Mouse (Mus musculus) neural tube, embryonic 13.5 days (tissue): ENCODE measurements around the gene Csnk2b. TPM values are rescaled to one million over a fixed set of nuclear protein-coding genes. Genes with fewer than 3 reads are reported as not detected.
"Not testable (repeated sequence)": the region's sequence is repeated elsewhere in the genome, so short reads cannot be mapped to it uniquely, and the experiment has no call there.

ENCODE experiments used
- ATAC-seq: fragments of 200-750 bp; cut with Nextera tagmentation; 2 replicates; pipeline ENCODE4 v1.8.0; 2017; ENCODE audit warnings: low read depth, mild to moderate bottlenecking, moderate TSS enrichment, moderate library complexity
- H3K27ac ChIP-seq: fragments of 300-500 bp; sonication (generic); replicated peaks from 2 replicates; pipeline ENCODE4 v1.5.1; 2015; ENCODE audit warnings: moderate library complexity, mild to moderate bottlenecking, inconsistent platforms
- H3K27me3 ChIP-seq: fragments of 300-500 bp; sonication (generic); 2 replicates; pipeline ENCODE4 v1.6.1; 2015; ENCODE audit warnings: mild to moderate bottlenecking, inconsistent platforms
- H3K36me3 ChIP-seq: fragments of 300-500 bp; sonication (generic); 2 replicates; pipeline ENCODE4 v1.6.1; 2015; ENCODE audit warnings: mild to moderate bottlenecking, inconsistent platforms
- H3K4me1 ChIP-seq: fragments of 300-500 bp; sonication (generic); replicated peaks from 2 replicates; pipeline ENCODE4 v1.6.1; 2015; ENCODE audit warnings: inconsistent platforms
- H3K4me2 ChIP-seq: fragments of 300-500 bp; sonication (generic); 2 replicates; pipeline ENCODE4 v1.6.1; 2015; ENCODE audit warnings: inconsistent platforms, mild to moderate bottlenecking, moderate library complexity
- H3K4me3 ChIP-seq: fragments of 300-500 bp; sonication (generic); 2 replicates; pipeline ENCODE4 v1.5.1; 2015; ENCODE audit warnings: mild to moderate bottlenecking, inconsistent platforms
- H3K9ac ChIP-seq: fragments of 300-500 bp; sonication (generic); 2 replicates; pipeline ENCODE4 v1.6.1; 2015; ENCODE audit warnings: moderate library complexity, mild to moderate bottlenecking, inconsistent platforms
- H3K9me3 ChIP-seq: fragments of 300-500 bp; sonication (generic); 2 replicates; pipeline ENCODE4 v1.6.1; 2016; ENCODE audit warnings: inconsistent platforms
- WGBS: fragments of 180-500 bp; shearing (Covaris S2); methylation state at CpG from one replicate; pipeline ENCODE4 v1.1.7; 2015; 5-methylcytosine and 5-hydroxymethylcytosine counted together
- polyA plus RNA-seq: library from polyadenylated mRNA; unstranded; fragments of >200 nt; fragmentation: Nextera tagmentation; extraction: Ambion mirVana; gene quantifications from 2 replicates; pipeline ENCODE4 v1.2.1, GENCODE M21; 2015

The Csnk2b gene
- polyA plus RNA-seq, 1 experiment from 2014 or later = 339 TPM

- WGBS = 71% methylated on average over 11 of the region's 11 CpGs
- peak overlapping the region; percentile 45; the same call in 1 of the 2 replicates for H3K9ac ChIP-seq
- no peak overlapping the region for H3K4me3 ChIP-seq
- H3K4me2 ChIP-seq = no peak overlapping the region
- H3K27me3 ChIP-seq = no peaks in the 10 kb centered on the region
- H3K4me1 ChIP-seq = peaks cover 38% of the 10 kb centered on the region
- no peak overlapping the region for H3K27ac ChIP-seq
- no peaks in the 10 kb centered on the region for H3K9me3 ChIP-seq
- ATAC-seq = no peak
- H3K36me3 ChIP-seq = peaks cover 26% of the 10 kb centered on the region
These were observed 7.1 kb upstream of the Csnk2b start for GRCm38 (mm10) chr17:35128996-35129395.

- H3K9me3 ChIP-seq = no peaks in the 10 kb centered on the region
- no peaks in the 10 kb centered on the region for H3K27me3 ChIP-seq
- peaks cover 42% of the 10 kb centered on the region for H3K4me1 ChIP-seq
- peak overlapping the region; percentile 76 for H3K4me3 ChIP-seq
- peak overlapping the region; percentile 79 for H3K4me2 ChIP-seq
- WGBS = 80% methylated on average over 13 of the region's 13 CpGs
- H3K27ac ChIP-seq = no peak overlapping the region
- peak overlapping the region; percentile 94 for H3K9ac ChIP-seq
- no peak for ATAC-seq
- peaks cover 31% of the 10 kb centered on the region for H3K36me3 ChIP-seq
These were observed 5.2 kb upstream of the Csnk2b start for GRCm38 (mm10) chr17:35127017-35127416.

GRCm38 (mm10) chr17:35126206-35126611 is 4.4 kb upstream of the Csnk2b start, which contains the start of gene D17H6S53E:
Gene D17H6S53E, plus strand, starts transcription at chr17:35126373.
- Histone ChIP-seq H3K27me3 (no peaks in the 10 kb centered on the region), H3K36me3 (peaks cover 31% of the 10 kb centered on the region), H3K4me2 (peak within 1 kb of the TSS; percentile 79), H3K4me1 (peaks cover 42% of the 10 kb centered on the region), H3K9me3 (no peaks in the 10 kb centered on the region), H3K9ac (peak within 1 kb of the TSS; percentile 94), H3K27ac (peak within 1 kb of the TSS; percentile 81), H3K4me3 (peak within 1 kb of the TSS; percentile 76)
- 0% methylated on average over 36 of the region's 36 CpGs for WGBS
- ATAC-seq = peak; percentile 21; the same call in 1 of the 2 replicates

- H3K27ac ChIP-seq = peak overlapping the region; percentile 81
- H3K9me3 ChIP-seq = no peaks in the 10 kb centered on the region
- H3K36me3 ChIP-seq = peaks cover 27% of the 10 kb centered on the region
- peaks cover 44% of the 10 kb centered on the region for H3K4me1 ChIP-seq
- peak overlapping the region; percentile 79 for H3K4me2 ChIP-seq
- H3K9ac ChIP-seq = peak overlapping the region; percentile 94
- WGBS = 44% methylated on average over 6 of the region's 6 CpGs
- ATAC-seq = no peak
- H3K27me3 ChIP-seq = no peaks in the 10 kb centered on the region
- peak overlapping the region; percentile 76 for H3K4me3 ChIP-seq
These were observed 3.7 kb upstream of the Csnk2b start for GRCm38 (mm10) chr17:35125578-35125977.

GRCm38 (mm10) chr17:35125081-35125480 is 3.2 kb upstream of the Csnk2b start:
- Histone ChIP-seq H3K9me3 (no peaks in the 10 kb centered on the region), H3K4me3 (no peak overlapping the region), H3K9ac (no peak overlapping the region), H3K27ac (no peak overlapping the region), H3K4me1 (peaks cover 49% of the 10 kb centered on the region), H3K36me3 (peaks cover 22% of the 10 kb centered on the region), H3K27me3 (no peaks in the 10 kb centered on the region), H3K4me2 (no peak overlapping the region)
- ATAC-seq = no peak
- WGBS = 93% methylated on average over 1 of the region's 1 CpGs

GRCm38 (mm10) chr17:35124261-35124896 is 2.5 kb upstream of the Csnk2b start:
- H3K9me3 ChIP-seq, H3K9ac ChIP-seq, H3K27ac ChIP-seq, H3K4me3 ChIP-seq, H3K27me3 ChIP-seq, ATAC-seq, H3K4me2 ChIP-seq: not testable (repeated sequence)
- Histone ChIP-seq H3K36me3 (peaks cover 19% of the 10 kb centered on the region), H3K4me1 (peaks cover 55% of the 10 kb centered on the region)
- WGBS = 93% methylated on average over 12 of the region's 12 CpGs

GRCm38 (mm10) chr17:35123287-35123686 is 1.4 kb upstream of the Csnk2b start:
- H3K4me1 ChIP-seq = peaks cover 51% of the 10 kb centered on the region
- 91% methylated on average over 9 of the region's 9 CpGs for WGBS
- not testable (repeated sequence) for H3K4me3 ChIP-seq

GRCm38 (mm10) chr17:35121143-35121799 is 582 bp downstream of the Csnk2b start, which contains the start of gene Gpank1:
Gene Gpank1, plus strand, starts transcription at chr17:35121455.
- H3K36me3 ChIP-seq = peaks cover 49% of the 10 kb centered on the region
- ATAC-seq = peak; percentile 95

More at GRCm38 (mm10) chr17:35123287-35123686, 1.4 kb upstream of the Csnk2b start:
- not testable (repeated sequence) for H3K9me3 ChIP-seq, H3K27ac ChIP-seq, H3K9ac ChIP-seq, H3K27me3 ChIP-seq, H3K4me2 ChIP-seq, ATAC-seq
- H3K36me3 ChIP-seq = peaks cover 30% of the 10 kb centered on the region

GRCm38 (mm10) chr17:35120745-35121142 is 1.1 kb downstream of the Csnk2b start:
- H3K36me3 ChIP-seq = peaks cover 54% of the 10 kb centered on the region
- no peaks in the 10 kb centered on the region for H3K9me3 ChIP-seq
- H3K4me2 ChIP-seq = peak overlapping the region; percentile 98
- peak; percentile 12; the same call in 1 of the 2 replicates for ATAC-seq
- peaks cover 28% of the 10 kb centered on the region for H3K4me1 ChIP-seq
- no peaks in the 10 kb centered on the region for H3K27me3 ChIP-seq
- under 1% methylated on average over 33 of the region's 33 CpGs for WGBS
- H3K4me3 ChIP-seq = peak overlapping the region; percentile 96
- peak overlapping the region; percentile 74 for H3K27ac ChIP-seq
- H3K9ac ChIP-seq = peak overlapping the region; percentile 98

More at GRCm38 (mm10) chr17:35121143-35121799, 582 bp downstream of the Csnk2b start, which contains the start of gene Gpank1:
- peak within 1 kb of the TSS; percentile 98 for H3K9ac ChIP-seq
- H3K4me2 ChIP-seq = peak within 1 kb of the TSS; percentile 98
- peak within 1 kb of the TSS; percentile 95 for H3K27ac ChIP-seq
- H3K27me3 ChIP-seq = no peaks in the 10 kb centered on the region
- no peaks in the 10 kb centered on the region for H3K9me3 ChIP-seq
- H3K4me1 ChIP-seq = peaks cover 33% of the 10 kb centered on the region
- peak within 1 kb of the TSS; percentile 96 for H3K4me3 ChIP-seq
- under 1% methylated on average over 50 of the region's 50 CpGs for WGBS

- H3K27me3 ChIP-seq = no peaks in the 10 kb centered on the region
- 86% methylated on average over 8 of the region's 8 CpGs for WGBS
- H3K36me3 ChIP-seq = peaks cover 57% of the 10 kb centered on the region
- no peak within 1 kb of the TSS for H3K4me2 ChIP-seq
- H3K9ac ChIP-seq = no peak within 1 kb of the TSS
- H3K9me3 ChIP-seq = no peaks in the 10 kb centered on the region
- H3K4me3 ChIP-seq = no peak within 1 kb of the TSS
- ATAC-seq = no peak
- H3K4me1 ChIP-seq = peaks cover 9% of the 10 kb centered on the region
- no peak within 1 kb of the TSS for H3K27ac ChIP-seq
These were observed 6.5 kb downstream of the Csnk2b start, which contains the start of gene Ly6g5b for GRCm38 (mm10) chr17:35115046-35116019. Gene Ly6g5b, minus strand, starts transcription at chr17:35115428.

GRCm38 (mm10) chr17:35111774-35112173 is 10.1 kb downstream of the Csnk2b start:
- Histone ChIP-seq H3K4me2 (no peak overlapping the region), H3K4me3 (no peak overlapping the region), H3K27me3 (no peaks in the 10 kb centered on the region), H3K27ac (no peak overlapping the region), H3K9ac (no peak overlapping the region), H3K36me3 (peaks cover 29% of the 10 kb centered on the region), H3K4me1 (no peaks in the 10 kb centered on the region), H3K9me3 (no peaks in the 10 kb centered on the region)
- WGBS = 66% methylated on average over 9 of the region's 9 CpGs
- no peak for ATAC-seq
